Mouse (Mus musculus) forebrain, embryonic 11.5 days (tissue): ENCODE results near the gene Mroh2a. TPM values are rescaled to one million over a fixed set of nuclear protein-coding genes. Genes with fewer than 3 reads are reported as not detected.

ENCODE experiments used
- ATAC-seq: fragments of 200-750 bp; cut with Nextera tagmentation; replicated peaks from 2 replicates; pipeline ENCODE4 v1.8.0; 2017; ENCODE audit warnings: moderate TSS enrichment; ENCODE audit not compliant: low FRiP score
- DNase-seq: peaks from one replicate; pipeline ENCODE4 v3.0.0-alpha.2; 2017; ENCODE audit warnings: low spot score
- H3K27ac ChIP-seq: fragments of 300-500 bp; sonication (generic); 2 replicates; pipeline ENCODE4 v1.5.1; 2014; ENCODE audit warnings: low read depth, low read length
- H3K27me3 ChIP-seq: fragments of 300-500 bp; sonication (generic); 2 replicates; pipeline ENCODE4 v1.6.1; 2014; ENCODE audit warnings: mild to moderate bottlenecking, low read length, mixed read lengths; ENCODE audit not compliant: control insufficient read depth, insufficient read depth
- H3K36me3 ChIP-seq: fragments of 300-500 bp; sonication (generic); 2 replicates; pipeline ENCODE4 v1.6.1; 2014; ENCODE audit warnings: mild to moderate bottlenecking, low read length, moderate library complexity, mixed read lengths; ENCODE audit not compliant: control insufficient read depth, insufficient read depth
- H3K4me1 ChIP-seq: fragments of 300-500 bp; sonication (generic); replicated peaks from 2 replicates; pipeline ENCODE4 v1.6.1; 2014; ENCODE audit warnings: low read length, mixed read lengths; ENCODE audit not compliant: control insufficient read depth, insufficient read depth
- H3K4me2 ChIP-seq: fragments of 300-500 bp; sonication (generic); 2 replicates; pipeline ENCODE4 v1.6.1; 2014; ENCODE audit warnings: low read depth, mild to moderate bottlenecking, low read length, moderate library complexity, mixed read lengths; ENCODE audit not compliant: severe bottlenecking
- H3K4me3 ChIP-seq: fragments of 300-500 bp; sonication (generic); 2 replicates; pipeline ENCODE4 v1.5.1; 2014; ENCODE audit warnings: low read depth, low read length
- H3K9ac ChIP-seq: fragments of 300-500 bp; sonication (generic); 2 replicates; pipeline ENCODE4 v1.6.1; 2014; ENCODE audit warnings: low read length
- H3K9me3 ChIP-seq: fragments of 300-500 bp; sonication (generic); 2 replicates; pipeline ENCODE4 v1.6.1; 2016; ENCODE audit warnings: low read length, mixed read lengths; ENCODE audit not compliant: control insufficient read depth
- WGBS: fragments of 180-500 bp; shearing (Covaris S2); extraction: QIAGEN DNeasy Blood & Tissue Kit; methylation state at CpG from one replicate; pipeline ENCODE4 v1.1.7; 2014; 5-methylcytosine and 5-hydroxymethylcytosine counted together
- polyA plus RNA-seq: library from polyadenylated mRNA; unstranded; fragments of >200 nt; fragmentation: Nextera tagmentation; extraction: Ambion mirVana; gene quantifications from 2 replicates; pipeline ENCODE4 v1.2.1, GENCODE M21; 2014

Mroh2a gene
- polyA plus RNA-seq, 1 experiment from 2014 or later = 2.5 TPM

GRCm38 (mm10) chr1:88235046-88235893, 8.5 kb downstream of the Mroh2a start:
- Histone ChIP-seq H3K4me2 (no peak overlapping the region), H3K36me3 (no peaks in the 10 kb centered on the region), H3K4me3 (no peak overlapping the region), H3K9ac (no peak overlapping the region), H3K27me3 (no peaks in the 10 kb centered on the region), H3K4me1 (no peaks in the 10 kb centered on the region), H3K27ac (no peak overlapping the region), H3K9me3 (peaks cover 96% of the 10 kb centered on the region)
- 67% methylated on average over 11 of the region's 11 CpGs for WGBS
- DNase-seq (no peak), ATAC-seq (no peak)

DNA sequence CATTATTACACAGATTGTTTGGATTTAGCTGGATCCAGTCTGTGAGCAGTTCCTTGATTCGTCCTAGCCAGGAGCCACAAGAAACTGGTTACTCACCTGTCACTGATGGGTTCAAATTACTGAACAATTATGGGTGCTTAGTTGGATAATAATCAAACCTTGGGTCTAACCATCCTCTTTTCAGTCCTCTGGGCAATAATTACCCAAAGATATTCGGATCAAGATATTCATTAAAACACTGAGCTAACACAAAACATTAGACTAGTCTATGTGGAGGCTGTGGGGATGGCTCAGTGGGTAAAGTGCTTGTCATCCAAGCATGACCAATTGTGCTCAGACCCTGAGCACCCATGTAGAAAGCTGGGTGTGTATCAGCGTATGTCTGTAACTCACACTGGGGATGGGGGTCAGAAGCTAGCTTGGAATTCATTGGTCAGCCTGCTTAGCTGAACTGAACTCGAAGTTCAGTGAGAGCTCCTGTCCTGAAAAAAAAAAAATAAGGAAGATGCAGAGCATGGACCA, 9.2 kb downstream of the Mroh2a start:
- Histone ChIP-seq H3K9ac (no peak overlapping the region), H3K36me3 (no peaks in the 10 kb centered on the region), H3K4me3 (no peak overlapping the region), H3K4me1 (no peaks in the 10 kb centered on the region), H3K27me3 (no peaks in the 10 kb centered on the region), H3K27ac (no peak overlapping the region), H3K9me3 (peaks cover 96% of the 10 kb centered on the region), H3K4me2 (no peak overlapping the region)
- 69% methylated on average over 4 of the region's 4 CpGs for WGBS
- DNase-seq (no peak), ATAC-seq (no peak)

GRCm38 (mm10) chr1:88237311-88237710, 10.5 kb downstream of the Mroh2a start:
- H3K4me2 ChIP-seq = no peak overlapping the region
- no peak for ATAC-seq
- no peaks in the 10 kb centered on the region for H3K4me1 ChIP-seq
- H3K27ac ChIP-seq = no peak overlapping the region
- H3K4me3 ChIP-seq = no peak overlapping the region
- H3K9me3 ChIP-seq = peaks cover 93% of the 10 kb centered on the region
- H3K9ac ChIP-seq = no peak overlapping the region
- 80% methylated on average over 5 of the region's 5 CpGs for WGBS
- DNase-seq = no peak
- H3K27me3 ChIP-seq = no peaks in the 10 kb centered on the region
- no peaks in the 10 kb centered on the region for H3K36me3 ChIP-seq

- no peak overlapping the region for H3K4me2 ChIP-seq
- 76% methylated on average over 6 of the region's 6 CpGs for WGBS
- no peak overlapping the region for H3K4me3 ChIP-seq
- H3K9ac ChIP-seq = no peak overlapping the region
- H3K4me1 ChIP-seq = no peaks in the 10 kb centered on the region
- ATAC-seq = no peak
- no peak overlapping the region for H3K27ac ChIP-seq
- H3K36me3 ChIP-seq = no peaks in the 10 kb centered on the region
- H3K27me3 ChIP-seq = no peaks in the 10 kb centered on the region
- no peak for DNase-seq
- H3K9me3 ChIP-seq = peaks cover 92% of the 10 kb centered on the region
These were observed 12.0 kb downstream of the Mroh2a start for GRCm38 (mm10) chr1:88238771-88239170.

GRCm38 (mm10) chr1:88240072-88240471, 13.3 kb downstream of the Mroh2a start:
- DNase-seq (no peak), ATAC-seq (no peak)
- peaks cover 92% of the 10 kb centered on the region for H3K9me3 ChIP-seq
- no peak overlapping the region for H3K9ac ChIP-seq
- no peak overlapping the region for H3K4me2 ChIP-seq
- no peaks in the 10 kb centered on the region for H3K27me3 ChIP-seq
- H3K4me3 ChIP-seq = no peak overlapping the region
- H3K4me1 ChIP-seq = no peaks in the 10 kb centered on the region
- no peak overlapping the region for H3K27ac ChIP-seq
- WGBS = 74% methylated on average over 5 of the region's 5 CpGs
- H3K36me3 ChIP-seq = no peaks in the 10 kb centered on the region

DNA sequence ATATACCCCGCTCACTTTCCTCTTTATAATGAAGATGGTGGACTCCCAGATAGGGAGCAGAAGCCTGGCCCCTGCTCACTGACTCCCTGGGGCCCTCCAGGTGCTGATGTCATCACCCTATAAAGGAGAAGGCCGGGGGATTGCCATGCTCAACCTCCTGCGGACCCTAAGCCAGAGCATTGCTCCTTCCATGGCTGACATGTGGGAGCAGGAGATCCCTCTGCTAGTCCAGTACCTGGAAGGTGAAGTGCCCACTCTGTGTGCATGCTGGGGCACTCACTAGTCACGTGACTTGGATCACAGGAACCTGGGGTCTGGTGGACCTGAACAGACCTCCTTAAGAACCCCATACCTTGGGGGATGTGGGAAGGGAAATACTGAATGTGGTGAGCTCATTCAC, 13.8 kb downstream of the Mroh2a start:
- 75% methylated on average over 4 of the region's 4 CpGs for WGBS
- H3K4me3 ChIP-seq = no peak overlapping the region
- H3K36me3 ChIP-seq = no peaks in the 10 kb centered on the region
- H3K9ac ChIP-seq = no peak overlapping the region
- H3K27me3 ChIP-seq = no peaks in the 10 kb centered on the region
- no peak for DNase-seq
- H3K27ac ChIP-seq = no peak overlapping the region
- peak; percentile 2; the same call in 1 of the 2 replicates for ATAC-seq
- H3K9me3 ChIP-seq = peaks cover 92% of the 10 kb centered on the region
- H3K4me1 ChIP-seq = no peaks in the 10 kb centered on the region
- no peak overlapping the region for H3K4me2 ChIP-seq

DNA sequence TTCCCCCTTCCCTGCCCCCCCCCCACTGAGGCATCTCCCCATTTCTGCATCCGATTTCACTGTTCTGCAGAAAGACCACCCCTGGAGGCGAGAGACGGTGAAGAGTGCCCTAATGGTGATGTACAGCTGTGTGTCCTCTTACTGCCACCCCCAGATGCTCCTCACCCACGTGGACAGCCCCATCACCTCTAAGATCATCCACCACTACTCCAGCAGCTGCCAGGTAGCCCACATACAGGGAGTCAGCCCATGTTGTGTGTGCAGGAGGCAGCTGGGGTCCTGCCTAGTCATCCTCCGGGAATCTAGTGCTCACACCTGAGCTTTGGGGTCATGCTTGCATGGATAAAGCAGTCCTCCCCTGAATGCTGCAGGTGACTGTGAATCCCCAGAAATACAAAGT, 17.1 kb downstream of the Mroh2a start:
- no peaks in the 10 kb centered on the region for H3K36me3 ChIP-seq
- 69% methylated on average over 5 of the region's 5 CpGs for WGBS
- DNase-seq = no peak
- H3K9ac ChIP-seq = no peak overlapping the region
- H3K9me3 ChIP-seq = peaks cover 95% of the 10 kb centered on the region
- no peak overlapping the region for H3K4me2 ChIP-seq
- no peak for ATAC-seq
- H3K4me1 ChIP-seq = no peaks in the 10 kb centered on the region
- H3K4me3 ChIP-seq = no peak overlapping the region
- H3K27ac ChIP-seq = no peak overlapping the region
- no peaks in the 10 kb centered on the region for H3K27me3 ChIP-seq

DNA sequence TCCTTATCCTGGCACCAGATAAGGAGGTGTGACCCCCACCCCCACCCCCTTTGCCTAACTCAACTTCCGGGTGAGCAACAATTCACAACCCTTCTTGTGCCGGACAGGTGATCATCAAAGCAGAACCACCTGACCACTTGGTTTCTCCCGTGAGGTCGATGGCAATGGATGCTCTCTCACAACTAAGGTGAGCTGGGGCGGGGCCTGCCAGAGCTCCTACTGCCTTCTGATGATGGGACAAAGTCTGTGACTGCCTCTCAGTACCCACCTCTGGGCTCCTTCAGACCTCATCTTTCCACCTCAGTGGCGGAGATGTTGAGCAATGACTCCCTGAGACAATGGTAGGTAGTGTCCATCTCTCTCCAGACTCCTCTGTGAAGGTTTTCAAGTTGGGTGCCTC, 19.1 kb downstream of the Mroh2a start:
- 78% methylated on average over 6 of the region's 6 CpGs for WGBS
- Histone ChIP-seq H3K9ac (no peak overlapping the region), H3K4me2 (no peak overlapping the region), H3K4me1 (no peaks in the 10 kb centered on the region), H3K36me3 (no peaks in the 10 kb centered on the region), H3K27ac (no peak overlapping the region), H3K9me3 (peaks cover 95% of the 10 kb centered on the region), H3K27me3 (no peaks in the 10 kb centered on the region), H3K4me3 (no peak overlapping the region)
- no peak for ATAC-seq
- no peak for DNase-seq

DNA sequence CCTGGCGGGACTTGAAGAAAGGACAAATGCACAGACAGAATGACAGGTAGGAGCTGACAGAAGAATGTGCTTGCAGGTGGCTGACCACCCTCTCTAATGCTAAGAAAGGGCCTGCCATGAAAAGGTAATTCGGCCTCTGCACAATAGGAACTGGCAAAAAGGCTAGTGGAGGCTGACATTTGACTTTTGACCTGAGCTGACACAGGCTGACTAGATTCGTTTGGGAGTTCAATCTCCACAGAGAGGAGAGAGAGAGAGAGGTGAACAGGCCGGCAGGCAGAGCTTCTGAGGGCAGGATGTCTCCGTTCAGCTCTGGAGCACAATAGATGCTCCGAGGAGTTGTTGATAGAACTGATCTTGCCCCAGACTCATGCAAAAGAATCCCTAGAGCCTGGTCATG, 19.6 kb downstream of the Mroh2a start:
- H3K4me1 ChIP-seq = no peaks in the 10 kb centered on the region
- 42% methylated on average over 6 of the region's 6 CpGs for WGBS
- DNase-seq (no peak), ATAC-seq (no peak)
- no peaks in the 10 kb centered on the region for H3K27me3 ChIP-seq
- no peak overlapping the region for H3K9ac ChIP-seq
- no peak overlapping the region for H3K27ac ChIP-seq
- H3K4me3 ChIP-seq = no peak overlapping the region
- H3K4me2 ChIP-seq = no peak overlapping the region
- peaks cover 95% of the 10 kb centered on the region for H3K9me3 ChIP-seq
- no peaks in the 10 kb centered on the region for H3K36me3 ChIP-seq
